Mouse (Mus musculus) myocyte (in vitro differentiated cells): Measurements from ENCODE around the gene Gm10842. TPM values are rescaled to one million over a fixed set of nuclear protein-coding genes. Genes with fewer than 3 reads are reported as not detected.
"Not testable (repeated sequence)": the region's sequence is repeated elsewhere in the genome, so short reads cannot be mapped to it uniquely, and the experiment has no call there.

Experiments used
- H3K27me3 ChIP-seq: one replicate; pipeline ENCODE4 v1.6.1; 2011; ENCODE audit not compliant: control insufficient read depth, insufficient read depth, insufficient read length
- H3K36me3 ChIP-seq: one replicate; pipeline ENCODE4 v1.6.1; 2011; ENCODE audit not compliant: control insufficient read depth, insufficient read depth
- H3K4me2 ChIP-seq: one replicate; pipeline ENCODE4 v1.6.1; 2011; ENCODE audit warnings: low read depth, control low read depth
- H3K4me3 ChIP-seq: one replicate; pipeline ENCODE4 v1.5.1; 2011; ENCODE audit warnings: mild to moderate bottlenecking, control low read depth, moderate library complexity
- H3K79me2 ChIP-seq: one replicate; pipeline ENCODE4 v1.6.1; 2011; ENCODE audit not compliant: control insufficient read depth, insufficient read depth
- H3ac ChIP-seq: one replicate; pipeline ENCODE4 v1.6.1; 2011; ENCODE audit not compliant: control insufficient read depth, insufficient read length
- CEBPB ChIP-seq: IDR thresholded peaks from 2 replicates; pipeline ENCODE4 v1.6.1; 2011; ENCODE audit warnings: mild to moderate bottlenecking, moderate library complexity; ENCODE audit not compliant: poor library complexity, insufficient read depth, severe bottlenecking
- E2F4 ChIP-seq: IDR thresholded peaks from one replicate; pipeline ENCODE4 v1.6.1; 2011; ENCODE audit warnings: mild to moderate bottlenecking, control low read depth, moderate library complexity; ENCODE audit not compliant: insufficient read depth
- MAX ChIP-seq: IDR thresholded peaks from one replicate; pipeline ENCODE4 v1.6.1; 2011; ENCODE audit warnings: low read depth, mild to moderate bottlenecking, control low read depth
- MYOD1 ChIP-seq, 3 experiments: IDR thresholded peaks; one replicate each; pipeline ENCODE4 v1.6.1; 2011; ENCODE audit warnings: control low read depth in 2 of 3, low read depth in 2 of 3, mild to moderate bottlenecking in 2 of 3, moderate library complexity in 1 of 3; ENCODE audit not compliant: insufficient read length in 2 of 3, control insufficient read depth in 1 of 3
- MYOG ChIP-seq, 3 experiments: IDR thresholded peaks; one replicate each; pipeline ENCODE4 v1.6.1; 2011; ENCODE audit warnings: control low read depth in 2 of 3, low read depth in 2 of 3, mild to moderate bottlenecking in 2 of 3; ENCODE audit not compliant: insufficient read length in 2 of 3, control insufficient read depth in 1 of 3, insufficient read depth in 1 of 3
- POLR2A ChIP-seq: IDR thresholded peaks from one replicate; pipeline ENCODE4 v1.6.1; 2011; ENCODE audit warnings: low read depth, mild to moderate bottlenecking, control low read depth, moderate library complexity; ENCODE audit not compliant: insufficient read length
- POLR2AphosphoS2 ChIP-seq: IDR thresholded peaks from one replicate; pipeline ENCODE4 v1.6.1; 2011; ENCODE audit warnings: low read depth, control low read depth; ENCODE audit not compliant: insufficient read length
- REST ChIP-seq: IDR thresholded peaks from one replicate; pipeline ENCODE4 v1.6.1; 2011; ENCODE audit warnings: mild to moderate bottlenecking, control low read depth, moderate library complexity; ENCODE audit not compliant: insufficient read depth, insufficient read length
- SRF ChIP-seq: IDR thresholded peaks from one replicate; pipeline ENCODE4 v1.6.1; 2011; ENCODE audit warnings: low read depth; ENCODE audit not compliant: control insufficient read depth, insufficient read length
- TCF12 ChIP-seq: IDR thresholded peaks from one replicate; pipeline ENCODE4 v1.6.1; 2011; ENCODE audit warnings: mild to moderate bottlenecking, control low read depth; ENCODE audit not compliant: poor library complexity, insufficient read depth, severe bottlenecking
- TCF3 ChIP-seq: IDR thresholded peaks from one replicate; pipeline ENCODE4 v1.6.1; 2011; ENCODE audit warnings: low read depth, control low read depth; ENCODE audit not compliant: insufficient read length
- USF1 ChIP-seq: IDR thresholded peaks from one replicate; pipeline ENCODE4 v1.6.1; 2011; ENCODE audit warnings: low read depth, mild to moderate bottlenecking, control low read depth, moderate library complexity
- polyA plus RNA-seq: library from polyadenylated mRNA; unstranded; fragments of >200 nt; fragmentation: generic; extraction: Trizol; gene quantifications from one replicate; pipeline ENCODE4 v1.2.1, GENCODE M21; 2012; ENCODE audit warnings: missing spikeins

Gene Gm10842
- polyA plus RNA-seq, 1 experiment = not detected

- Histone ChIP-seq H3ac (peak within 1 kb of the TSS; percentile 11), H3K27me3 (no peaks in the 10 kb centered on the region), H3K36me3 (peaks cover 25% of the 10 kb centered on the region), H3K4me2 (peak within 1 kb of the TSS; percentile 98), H3K79me2 (peaks cover 37% of the 10 kb centered on the region), H3K4me3 (peak within 1 kb of the TSS; percentile 96)
- TF ChIP-seq E2F4 (no peak), USF1 (peak; percentile 32), TCF12 (no peak), MYOG (IDR thresholded peaks at IDR 0.05; ENCODE audit: control insufficient read depth in 1 of 3, insufficient read depth in 1 of 3, insufficient read length in 2 of 3, low read depth in 2 of 3) (no peak), MYOD1 (IDR thresholded peaks at IDR 0.05; ENCODE audit: control insufficient read depth in 1 of 3, insufficient read length in 2 of 3, low read depth in 2 of 3) (no peak), POLR2AphosphoS2 (peak; percentile 87), MAX (peak; percentile 88), SRF (no peak), POLR2A (peak; percentile 86), CEBPB (no peak), TCF3 (no peak)
Observed at GRCm38 (mm10) chr11:105125735-105126519, 20.8 kb upstream of the Gm10842 start, which contains the start of gene Mettl2. Gene Mettl2 (plus strand): TSS chr11:105126425.

- Histone ChIP-seq H3ac (peak overlapping the region; percentile 11), H3K36me3 (peaks cover 31% of the 10 kb centered on the region), H3K27me3 (no peaks in the 10 kb centered on the region), H3K79me2 (peaks cover 37% of the 10 kb centered on the region), H3K4me3 (peak overlapping the region; percentile 96), H3K4me2 (peak overlapping the region; percentile 87)
- TF ChIP-seq SRF (no peak), REST (no peak), CEBPB (no peak), MYOD1 (IDR thresholded peaks at IDR 0.05; ENCODE audit: control insufficient read depth in 1 of 3, insufficient read length in 2 of 3, low read depth in 2 of 3) (no peak), E2F4 (no peak), TCF12 (no peak), POLR2A (no peak), TCF3 (no peak), MAX (no peak), POLR2AphosphoS2 (no peak)
Observed at GRCm38 (mm10) chr11:105126520-105127029, 20.1 kb upstream of the Gm10842 start.

GRCm38 (mm10) chr11:105135692-105136091 is 11.0 kb upstream of the Gm10842 start:
- peaks cover 75% of the 10 kb centered on the region for H3K36me3 ChIP-seq
- no peak overlapping the region for H3K4me2 ChIP-seq
- no peak overlapping the region for H3K4me3 ChIP-seq
- no peaks in the 10 kb centered on the region for H3K27me3 ChIP-seq
- TF ChIP-seq E2F4 = no peak
- H3ac ChIP-seq = no peak overlapping the region
- no peaks in the 10 kb centered on the region for H3K79me2 ChIP-seq

- not testable (repeated sequence) for H3K4me3 ChIP-seq, H3K27me3 ChIP-seq
Observed at GRCm38 (mm10) chr11:105137255-105137654, 9.4 kb upstream of the Gm10842 start.

GRCm38 (mm10) chr11:105140512-105140911 is 6.2 kb upstream of the Gm10842 start:
- not testable (repeated sequence) for H3ac ChIP-seq, H3K27me3 ChIP-seq, H3K4me3 ChIP-seq, H3K79me2 ChIP-seq, H3K4me2 ChIP-seq
- peaks cover 40% of the 10 kb centered on the region for H3K36me3 ChIP-seq

More at GRCm38 (mm10) chr11:105137255-105137654, 9.4 kb upstream of the Gm10842 start:
- H3K36me3 ChIP-seq = peaks cover 67% of the 10 kb centered on the region
- not testable (repeated sequence) for H3K79me2 ChIP-seq, H3K4me2 ChIP-seq, H3ac ChIP-seq

GRCm38 (mm10) chr11:105141115-105141514 is 5.6 kb upstream of the Gm10842 start:
- Histone ChIP-seq H3K36me3 (peaks cover 39% of the 10 kb centered on the region), H3ac (no peak overlapping the region), H3K27me3 (no peaks in the 10 kb centered on the region), H3K4me2 (no peak overlapping the region), H3K79me2 (no peaks in the 10 kb centered on the region), H3K4me3 (no peak overlapping the region)
- TF ChIP-seq CEBPB = no peak
- TF ChIP-seq MYOD1 (IDR thresholded peaks at IDR 0.05; ENCODE audit: control insufficient read depth in 1 of 3, insufficient read length in 2 of 3, low read depth in 2 of 3) = no peak
- no peak for TF ChIP-seq REST
- TF ChIP-seq POLR2AphosphoS2 = no peak
- no peak for TF ChIP-seq E2F4
- no peak for TF ChIP-seq USF1
- no peak for TF ChIP-seq MAX
- TF ChIP-seq POLR2A = no peak
- no peak for TF ChIP-seq TCF12
- no peak for TF ChIP-seq MYOG (IDR thresholded peaks at IDR 0.05; ENCODE audit: control insufficient read depth in 1 of 3, insufficient read depth in 1 of 3, insufficient read length in 2 of 3, low read depth in 2 of 3)
